Mouse (Mus musculus) embryonic facial prominence, embryonic 10.5 days (tissue): ENCODE measurements around the gene Rxfp2. TPM values are rescaled to one million over a fixed set of nuclear protein-coding genes. Genes with fewer than 3 reads are reported as not detected.

Experiments
- DNase-seq: peaks from one replicate; pipeline ENCODE4 v3.0.0-alpha.2; 2017; ENCODE audit warnings: low spot score
- H3K27ac ChIP-seq: fragments of 300-500 bp; sonication (generic); replicated peaks from 2 replicates; pipeline ENCODE4 v1.5.1; 2016; ENCODE audit warnings: mild to moderate bottlenecking
- H3K27me3 ChIP-seq: fragments of 300-500 bp; sonication (generic); replicated peaks from 2 replicates; pipeline ENCODE4 v1.6.1; 2016; ENCODE audit warnings: low read depth, mild to moderate bottlenecking; ENCODE audit not compliant: poor library complexity, severe bottlenecking
- H3K36me3 ChIP-seq: fragments of 300-500 bp; sonication (generic); replicated peaks from 2 replicates; pipeline ENCODE4 v1.6.1; 2016; ENCODE audit warnings: mild to moderate bottlenecking, moderate library complexity
- H3K4me1 ChIP-seq: fragments of 300-500 bp; sonication (generic); 2 replicates; pipeline ENCODE4 v1.6.1; 2016
- H3K4me3 ChIP-seq: fragments of 300-500 bp; sonication (generic); 2 replicates; pipeline ENCODE4 v1.5.1; 2016; ENCODE audit warnings: mild to moderate bottlenecking, moderate library complexity
- H3K9me3 ChIP-seq: fragments of 300-500 bp; sonication (generic); 2 replicates; pipeline ENCODE4 v1.6.1; 2016; ENCODE audit warnings: mild to moderate bottlenecking
- WGBS: fragments of 180-500 bp; shearing (Covaris S2); methylation state at CpG from one replicate; pipeline ENCODE4 v1.1.7; 2016; 5-methylcytosine and 5-hydroxymethylcytosine counted together
- polyA plus RNA-seq: library from polyadenylated mRNA; unstranded; fragments of >200 nt; fragmentation: Nextera tagmentation; extraction: Ambion mirVana; gene quantifications from 2 replicates; pipeline ENCODE4 v1.2.1, GENCODE M21; 2016

Gene Rxfp2
- polyA plus RNA-seq, 1 experiment from 2014 or later, result 0.41 TPM

DNA sequence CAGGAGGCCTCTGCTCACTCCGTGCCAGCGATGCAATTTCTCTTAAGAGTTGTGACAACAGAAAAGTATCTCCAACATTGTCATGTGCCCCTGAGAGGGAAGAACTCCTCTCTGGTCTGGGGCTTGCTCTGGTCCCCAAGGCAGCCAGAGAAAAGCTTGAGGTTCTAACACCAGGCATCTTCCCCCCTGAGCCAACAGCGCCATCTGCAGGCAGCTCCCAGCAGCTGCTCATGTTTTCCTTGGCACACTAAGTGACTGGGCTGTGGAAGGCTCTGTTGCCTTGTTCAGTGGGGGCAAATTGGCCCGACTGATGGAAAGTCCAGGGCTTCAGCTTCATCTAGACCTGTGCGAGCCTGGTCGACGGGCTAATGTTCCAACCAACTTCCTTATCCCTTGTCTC lies 31.5 kb downstream of the Rxfp2 start:
- Histone ChIP-seq H3K4me1 (no peaks in the 10 kb centered on the region), H3K9me3 (no peaks in the 10 kb centered on the region), H3K27me3 (no peaks in the 10 kb centered on the region), H3K27ac (no peak overlapping the region), H3K36me3 (no peaks in the 10 kb centered on the region), H3K4me3 (no peak overlapping the region)
- 58% methylated on average over 7 of the region's 7 CpGs for WGBS
- peak; percentile 39 for DNase-seq

DNA sequence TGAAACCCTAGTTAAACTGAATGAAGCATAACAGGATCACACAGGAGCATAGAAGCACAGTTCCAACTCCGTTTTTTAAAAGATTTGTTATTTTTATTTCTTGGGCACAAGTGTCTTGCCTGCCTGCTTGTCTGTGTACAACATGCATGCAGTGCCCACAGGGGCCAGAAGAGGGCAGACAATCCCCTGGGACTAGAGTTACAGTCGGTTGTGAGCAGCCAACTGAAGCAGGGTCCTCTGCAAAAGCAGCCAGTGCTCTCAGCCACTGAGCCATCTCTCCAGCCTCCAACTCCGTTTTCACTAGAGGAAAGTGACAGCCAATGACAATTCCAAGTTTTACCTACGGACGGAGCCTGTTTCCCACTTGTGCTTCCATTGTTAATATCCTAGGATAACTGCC lies 33.4 kb downstream of the Rxfp2 start:
- no peaks in the 10 kb centered on the region for H3K27me3 ChIP-seq
- no peak overlapping the region for H3K4me3 ChIP-seq
- DNase-seq, result peak; percentile 66
- no peaks in the 10 kb centered on the region for H3K9me3 ChIP-seq
- no peak overlapping the region for H3K27ac ChIP-seq
- H3K36me3 ChIP-seq, result no peaks in the 10 kb centered on the region
- no peaks in the 10 kb centered on the region for H3K4me1 ChIP-seq
- WGBS, result 60% methylated on average over 5 of the region's 5 CpGs

DNA sequence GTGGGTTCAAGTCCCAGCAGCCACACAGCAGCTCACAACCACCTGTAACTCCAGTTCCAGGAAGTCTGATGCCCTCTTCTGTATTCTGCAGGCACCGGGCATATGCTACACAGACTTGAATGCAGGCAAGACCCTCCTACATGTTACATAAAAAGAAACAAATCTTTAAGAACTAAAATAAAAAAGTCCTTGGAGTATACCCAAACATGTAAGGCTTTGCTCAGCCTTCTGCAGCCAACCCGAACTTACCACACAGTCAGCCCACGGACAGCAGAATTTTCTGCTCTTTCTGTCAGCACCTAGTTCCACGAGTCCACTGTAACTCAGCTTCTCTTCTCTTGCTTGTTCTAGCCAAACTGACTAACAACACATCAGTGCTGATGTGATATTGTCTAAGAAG lies 34.8 kb downstream of the Rxfp2 start:
- WGBS, result 87% methylated on average over 4 of the region's 4 CpGs
- Histone ChIP-seq H3K4me1 (no peaks in the 10 kb centered on the region), H3K4me3 (no peak overlapping the region), H3K36me3 (no peaks in the 10 kb centered on the region), H3K27me3 (no peaks in the 10 kb centered on the region), H3K27ac (no peak overlapping the region), H3K9me3 (0 out of 2 replicates have a peak, but pooled peaks cover 1% of the 10 kb centered on the region)
- no peak for DNase-seq

DNA sequence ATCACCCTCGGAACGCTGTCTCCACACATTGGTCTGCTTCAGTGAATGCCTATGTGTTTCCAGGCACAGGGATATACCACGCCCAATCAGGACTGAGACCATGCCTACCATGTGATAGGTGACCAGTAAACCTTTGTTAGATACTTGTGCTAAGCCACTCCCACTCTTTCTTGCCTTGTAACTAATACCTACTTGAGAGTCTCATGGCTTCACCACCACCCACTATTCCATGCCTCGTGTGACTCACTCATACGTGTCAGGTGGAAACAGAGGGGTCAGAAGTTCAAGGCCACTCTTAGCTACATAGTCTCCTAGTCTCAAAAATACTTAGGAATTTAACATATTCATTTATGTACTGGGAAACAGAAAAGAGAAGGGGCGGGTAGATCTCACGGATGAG lies 35.5 kb downstream of the Rxfp2 start:
- Histone ChIP-seq H3K4me1 (no peaks in the 10 kb centered on the region), H3K36me3 (no peaks in the 10 kb centered on the region), H3K4me3 (no peak overlapping the region), H3K9me3 (0 out of 2 replicates have a peak, but pooled peaks cover 5% of the 10 kb centered on the region), H3K27me3 (no peaks in the 10 kb centered on the region), H3K27ac (no peak overlapping the region)
- no peak for DNase-seq
- WGBS, result 93% methylated on average over 7 of the region's 7 CpGs

DNA sequence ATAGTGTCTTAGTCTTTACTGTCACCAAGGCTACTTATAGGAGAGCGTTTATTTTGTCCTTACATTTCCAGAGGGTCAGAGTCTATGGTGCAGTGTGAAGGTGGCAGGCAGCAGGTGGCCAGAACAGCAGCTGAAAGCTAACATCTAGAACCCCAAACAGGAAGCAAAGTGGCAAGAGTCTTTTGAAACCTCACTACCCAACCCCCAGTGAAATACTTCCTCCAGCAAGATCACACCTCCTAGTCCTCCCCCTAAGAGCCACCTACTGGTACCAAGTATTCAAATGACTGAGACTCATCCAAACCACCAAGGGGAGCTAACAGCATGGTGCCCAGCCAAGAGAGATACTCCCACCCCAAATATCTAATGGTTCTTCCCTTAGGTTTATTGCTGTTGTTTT lies 36.8 kb downstream of the Rxfp2 start:
- H3K27ac ChIP-seq, result no peak overlapping the region
- H3K9me3 ChIP-seq, result 0 out of 2 replicates have a peak, but pooled peaks cover 5% of the 10 kb centered on the region
- no peak for DNase-seq
- H3K4me3 ChIP-seq, result no peak overlapping the region
- no peaks in the 10 kb centered on the region for H3K4me1 ChIP-seq
- H3K27me3 ChIP-seq, result no peaks in the 10 kb centered on the region
- WGBS, result 81% methylated on average over 1 of the region's 1 CpGs
- H3K36me3 ChIP-seq, result no peaks in the 10 kb centered on the region

DNA sequence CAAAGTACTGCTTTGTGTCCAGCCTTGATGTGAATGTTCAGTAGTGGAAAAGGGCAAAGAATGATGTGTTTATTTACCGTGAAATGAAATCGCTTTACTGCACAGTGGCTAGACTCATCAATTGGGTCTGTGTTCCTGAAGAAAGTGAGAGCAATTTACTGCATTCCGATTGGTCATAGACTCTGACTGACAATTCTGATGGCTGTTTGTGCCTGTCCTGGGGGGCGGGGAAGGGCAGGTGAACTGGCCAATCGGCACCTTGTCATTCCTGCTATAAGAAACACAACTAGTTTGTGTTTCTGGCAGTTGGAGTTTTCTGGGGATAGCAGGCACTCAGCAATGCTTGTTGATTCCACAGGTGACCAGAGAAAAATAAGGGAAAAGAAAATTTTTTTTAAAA lies 37.6 kb downstream of the Rxfp2 start:
- H3K4me1 ChIP-seq, result no peaks in the 10 kb centered on the region
- H3K36me3 ChIP-seq, result no peaks in the 10 kb centered on the region
- 82% methylated on average over 5 of the region's 5 CpGs for whole genome bisulfite sequencing
- no peak overlapping the region for H3K27ac ChIP-seq
- no peak for DNase-seq
- peaks cover 7% of the 10 kb centered on the region; the same call in 1 of the 2 replicates for H3K9me3 ChIP-seq
- H3K4me3 ChIP-seq, result no peak overlapping the region
- no peaks in the 10 kb centered on the region for H3K27me3 ChIP-seq

DNA sequence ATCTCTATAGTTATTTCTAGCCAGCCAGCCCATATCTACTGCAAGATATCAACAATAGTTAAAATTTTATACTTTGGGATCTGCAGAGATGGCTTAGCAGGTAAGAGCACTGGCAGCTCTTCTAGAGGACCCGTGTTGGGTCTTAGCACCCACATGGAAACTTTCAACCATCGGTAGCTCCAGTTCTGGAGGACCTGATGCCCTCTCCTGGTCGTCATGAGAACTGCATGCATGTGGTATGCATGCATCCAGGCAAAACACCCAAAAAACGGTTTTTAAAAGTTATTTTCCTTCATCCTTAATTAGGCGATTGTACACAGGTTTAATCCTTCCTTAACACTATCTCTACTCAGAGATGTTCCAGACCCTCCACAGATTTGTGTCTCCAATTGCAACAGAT lies 40.4 kb downstream of the Rxfp2 start:
- Histone ChIP-seq H3K4me3 (no peak overlapping the region), H3K4me1 (no peaks in the 10 kb centered on the region), H3K27ac (no peak overlapping the region), H3K9me3 (peaks cover 10% of the 10 kb centered on the region; the same call in 1 of the 2 replicates), H3K27me3 (no peaks in the 10 kb centered on the region), H3K36me3 (no peaks in the 10 kb centered on the region)
- 82% methylated on average over 5 of the region's 5 CpGs for WGBS
- DNase-seq, result no peak

DNA sequence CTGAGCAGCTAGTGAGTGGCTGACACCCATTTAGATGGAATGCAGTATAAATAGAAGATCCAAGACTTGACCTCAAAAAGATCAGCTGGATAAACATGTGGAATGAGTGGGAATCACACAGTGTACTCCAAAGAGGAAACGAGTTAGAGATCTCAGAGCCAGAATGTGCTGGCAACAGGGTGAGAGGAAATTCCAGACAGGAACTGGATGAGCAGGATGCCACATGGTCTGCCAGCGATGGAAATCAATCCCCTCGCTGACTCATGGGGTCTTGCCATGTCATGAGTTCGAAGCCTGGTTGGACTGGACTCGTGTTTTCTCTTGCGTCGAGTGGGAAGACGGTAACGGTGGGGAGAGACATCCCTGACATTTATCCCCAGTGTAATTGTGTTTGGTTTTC lies 41.0 kb downstream of the Rxfp2 start:
- WGBS, result 95% methylated on average over 9 of the region's 9 CpGs
- DNase-seq, result no peak
- peaks cover 10% of the 10 kb centered on the region; the same call in 1 of the 2 replicates for H3K9me3 ChIP-seq

DNA sequence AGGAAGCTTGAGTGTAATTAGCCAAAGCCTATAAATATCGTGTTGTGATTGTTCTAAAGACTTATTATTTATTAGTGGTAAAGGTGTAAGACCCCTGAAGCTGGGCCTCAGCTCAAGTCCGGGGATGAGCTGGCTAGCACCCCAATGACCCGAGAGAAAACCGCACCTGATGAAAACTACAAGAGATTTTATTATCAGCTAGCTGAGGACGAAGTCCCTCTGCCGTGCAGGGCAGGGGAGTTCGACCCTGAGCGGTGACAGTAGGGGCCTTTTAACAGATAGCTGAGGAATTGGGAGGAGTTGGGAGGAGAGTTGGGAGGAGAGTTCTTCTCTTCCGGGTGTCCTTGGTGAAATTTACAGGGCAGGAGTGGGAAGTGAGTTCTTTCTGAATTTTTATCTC lies 42.6 kb downstream of the Rxfp2 start:
- peaks cover 10% of the 10 kb centered on the region; the same call in 1 of the 2 replicates for H3K9me3 ChIP-seq
- no peaks in the 10 kb centered on the region for H3K36me3 ChIP-seq
- H3K4me3 ChIP-seq, result no peak overlapping the region
- DNase-seq, result no peak
- WGBS, result 86% methylated on average over 9 of the region's 9 CpGs
- no peaks in the 10 kb centered on the region for H3K4me1 ChIP-seq
- no peaks in the 10 kb centered on the region for H3K27me3 ChIP-seq
- H3K27ac ChIP-seq, result no peak overlapping the region

More for the DNA sequence above, 41.0 kb downstream of the Rxfp2 start:
- no peaks in the 10 kb centered on the region for H3K4me1 ChIP-seq
- H3K27me3 ChIP-seq, result no peaks in the 10 kb centered on the region
- no peak overlapping the region for H3K27ac ChIP-seq
- H3K4me3 ChIP-seq, result no peak overlapping the region
- H3K36me3 ChIP-seq, result no peaks in the 10 kb centered on the region

DNA sequence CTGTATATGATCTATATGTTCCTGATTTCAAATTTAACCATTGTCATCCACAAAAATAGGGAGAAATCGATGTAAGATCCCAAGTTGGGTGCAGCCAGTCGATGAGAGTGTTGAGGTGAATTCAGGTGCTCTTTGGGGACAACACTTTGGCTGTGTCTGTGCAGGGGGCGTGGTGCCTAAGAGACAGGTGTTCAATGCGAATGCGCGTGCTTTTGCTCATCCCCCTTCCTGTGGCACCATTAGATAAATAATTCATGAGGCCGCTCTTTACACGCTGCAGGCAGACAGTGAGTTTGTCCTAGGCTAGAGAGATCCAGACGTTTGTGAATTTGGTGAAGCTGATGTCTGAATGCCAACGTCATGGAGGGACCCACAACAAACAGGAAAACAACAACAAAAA lies 45.8 kb downstream of the Rxfp2 start:
- WGBS, result 63% methylated on average over 10 of the region's 10 CpGs
- Histone ChIP-seq H3K27me3 (no peaks in the 10 kb centered on the region), H3K4me1 (no peaks in the 10 kb centered on the region), H3K27ac (no peak overlapping the region), H3K36me3 (no peaks in the 10 kb centered on the region), H3K4me3 (no peak overlapping the region), H3K9me3 (peaks cover 5% of the 10 kb centered on the region; the same call in 1 of the 2 replicates)
- no peak for DNase-seq

DNA sequence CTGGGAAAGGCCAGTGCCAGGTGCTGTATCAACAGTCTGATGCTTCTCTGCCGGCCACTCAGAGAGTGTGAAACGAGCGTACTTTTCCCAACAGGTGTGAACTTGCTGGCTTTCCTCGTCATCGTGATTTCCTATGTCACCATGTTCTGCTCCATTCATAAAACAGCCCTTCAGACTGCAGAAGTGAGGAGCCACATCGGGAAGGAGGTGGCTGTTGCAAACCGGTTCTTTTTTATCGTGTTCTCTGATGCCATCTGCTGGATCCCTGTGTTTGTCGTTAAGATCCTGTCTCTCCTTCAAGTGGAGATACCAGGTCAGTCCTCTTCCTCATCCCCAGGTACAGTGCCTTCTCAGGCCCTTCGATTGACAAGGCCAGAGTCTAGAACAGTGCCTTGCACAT lies 51.6 kb downstream of the Rxfp2 start:
- Histone ChIP-seq H3K27ac (no peak overlapping the region), H3K36me3 (no peaks in the 10 kb centered on the region), H3K27me3 (no peaks in the 10 kb centered on the region), H3K9me3 (no peaks in the 10 kb centered on the region), H3K4me3 (peak overlapping the region; percentile 28; the same call in 1 of the 2 replicates), H3K4me1 (no peaks in the 10 kb centered on the region)
- no peak for DNase-seq
- WGBS, result 20% methylated on average over 10 of the region's 10 CpGs

DNA sequence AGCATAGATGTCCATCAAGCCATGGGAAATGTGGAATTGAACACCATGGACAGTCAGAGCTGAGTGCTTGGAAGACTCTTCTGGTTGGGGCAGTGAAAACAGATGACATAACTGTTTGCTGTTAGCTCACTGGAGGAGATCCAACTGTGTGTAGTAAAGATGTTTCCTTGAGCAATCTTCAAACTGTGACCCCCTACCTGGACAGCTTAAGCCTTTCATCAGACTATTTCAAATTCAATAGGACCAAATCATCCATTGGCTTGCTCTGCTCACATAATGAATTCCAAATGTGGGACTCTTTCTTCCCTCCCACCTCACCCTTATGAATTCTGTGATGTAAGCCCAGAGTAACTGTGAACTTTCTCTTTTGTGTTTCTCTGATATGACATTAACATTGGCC lies 53.3 kb downstream of the Rxfp2 start:
- H3K9me3 ChIP-seq, result no peaks in the 10 kb centered on the region
- H3K27me3 ChIP-seq, result no peaks in the 10 kb centered on the region
- H3K4me3 ChIP-seq, result no peak overlapping the region
- no peak for DNase-seq
- H3K36me3 ChIP-seq, result no peaks in the 10 kb centered on the region
- no peaks in the 10 kb centered on the region for H3K4me1 ChIP-seq
- H3K27ac ChIP-seq, result no peak overlapping the region

DNA sequence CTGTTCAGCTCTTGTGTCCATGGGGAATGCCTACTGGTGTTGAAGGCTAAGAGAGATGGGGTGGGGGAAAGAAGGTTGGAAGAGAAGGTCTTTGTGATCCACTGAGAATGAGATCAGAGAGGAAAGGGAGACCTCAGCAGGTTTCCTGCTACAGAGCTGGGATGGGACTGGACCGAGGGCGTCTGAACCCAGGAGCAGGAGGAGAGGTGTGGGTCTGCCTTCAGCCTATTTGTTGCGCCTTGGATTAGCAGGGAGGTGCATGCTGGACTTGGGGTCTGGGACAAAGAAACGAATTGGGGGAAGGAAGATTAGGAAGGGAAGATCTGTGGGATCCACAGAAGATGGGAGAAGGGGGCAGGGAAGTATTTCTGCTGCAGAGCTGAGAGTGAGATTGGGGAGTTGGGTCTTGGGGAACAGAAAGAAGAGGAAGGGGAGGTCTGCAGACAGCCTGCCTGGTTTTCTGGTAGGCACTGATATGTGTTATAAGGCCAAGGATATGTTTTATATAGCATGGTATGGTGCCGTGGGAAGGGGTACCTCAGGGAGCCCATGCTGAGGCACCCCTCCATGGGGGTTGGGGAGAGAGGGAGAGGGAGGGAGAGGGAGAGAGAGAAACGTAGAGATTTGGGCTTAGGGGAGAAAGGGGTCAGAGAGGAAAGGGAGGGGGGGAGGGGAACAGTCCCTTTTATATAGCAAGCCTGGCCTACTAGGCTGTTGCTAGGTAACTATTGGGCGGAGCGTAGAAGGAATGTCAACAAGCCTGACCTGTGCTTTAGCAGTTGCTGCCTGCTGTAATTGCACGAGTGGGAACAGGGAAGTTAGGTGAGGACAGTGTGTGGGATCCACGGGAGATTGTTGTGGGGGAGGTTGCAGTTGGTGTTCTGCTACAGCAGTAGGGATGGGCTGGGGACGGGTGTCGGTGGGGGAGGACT lies 61.7 kb downstream of the Rxfp2 start:
- H3K27ac ChIP-seq, result peak overlapping the region; percentile 77
- no peaks in the 10 kb centered on the region for H3K27me3 ChIP-seq
- H3K36me3 ChIP-seq, result no peaks in the 10 kb centered on the region
- no peaks in the 10 kb centered on the region for H3K9me3 ChIP-seq
- peaks cover 17% of the 10 kb centered on the region for H3K4me1 ChIP-seq
- peak; percentile 67 for DNase-seq
- WGBS, result 20% methylated on average over 12 of the region's 12 CpGs
- H3K4me3 ChIP-seq, result peak overlapping the region; percentile 43
